Mouse (Mus musculus): ENCODE data around the gene Syde1. TPM values are rescaled to one million over a fixed set of nuclear protein-coding genes. Genes with fewer than 3 reads are reported as not detected.

Syde1 gene
- polyA plus RNA-seq, 1 experiment from 2014 or later: 12.2 TPM

- Histone ChIP-seq H3K27me3 (ENCODE audit: insufficient read depth, poor library complexity, severe bottlenecking) (no peaks in the 10 kb centered on the region), H3K27ac (no peak overlapping the region), H3K36me3 (peaks cover 47% of the 10 kb centered on the region), H3K9me3 (no peaks in the 10 kb centered on the region), H3K4me3 (no peak overlapping the region), H3K4me1 (replicated peaks) (peaks cover 19% of the 10 kb centered on the region)
- no peak for DNase-seq (ENCODE audit: low spot score)
- WGBS: 90% methylated on average over 8 of the region's 8 CpGs
These were observed 1.9 kb downstream of the Syde1 start for GRCm38 (mm10) chr10:78589901-78590300.

- Histone ChIP-seq H3K27ac (no peak overlapping the region), H3K9me3 (no peaks in the 10 kb centered on the region), H3K4me1 (replicated peaks) (peaks cover 19% of the 10 kb centered on the region), H3K36me3 (peaks cover 54% of the 10 kb centered on the region), H3K27me3 (ENCODE audit: insufficient read depth, poor library complexity, severe bottlenecking) (no peaks in the 10 kb centered on the region), H3K4me3 (no peak overlapping the region)
- no peak for DNase-seq (ENCODE audit: low spot score)
- 92% methylated on average over 18 of the region's 18 CpGs for WGBS
These were observed 2.5 kb downstream of the Syde1 start for GRCm38 (mm10) chr10:78589291-78589690.

DNA sequence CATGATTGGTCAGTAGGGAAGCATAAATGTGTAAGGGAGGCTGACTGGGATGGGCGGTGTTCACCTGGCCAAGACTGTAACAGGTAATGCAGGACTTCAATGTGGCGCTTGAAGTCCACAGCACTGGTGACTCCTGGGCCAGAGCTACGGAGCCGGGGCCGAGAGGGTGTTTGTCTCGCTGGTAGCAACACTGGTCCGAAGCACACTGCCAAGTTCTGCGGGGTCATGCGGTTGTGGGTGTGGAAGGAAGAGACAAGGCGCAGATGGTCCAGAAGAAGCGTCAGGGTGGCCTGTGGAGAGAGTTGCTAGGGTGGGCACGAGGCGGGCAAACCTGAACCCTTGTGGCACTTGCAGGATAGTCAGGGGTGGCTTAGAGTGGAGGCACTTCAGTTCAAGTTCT is 5.7 kb downstream of the Syde1 start:
- H3K36me3 ChIP-seq: peaks cover 75% of the 10 kb centered on the region
- H3K27me3 ChIP-seq (ENCODE audit: insufficient read depth, poor library complexity, severe bottlenecking): no peaks in the 10 kb centered on the region
- WGBS: 95% methylated on average over 13 of the region's 13 CpGs
- H3K9me3 ChIP-seq: no peaks in the 10 kb centered on the region
- peaks cover 12% of the 10 kb centered on the region for H3K4me1 ChIP-seq (replicated peaks)
- DNase-seq (ENCODE audit: low spot score): no peak
- no peak overlapping the region for H3K4me3 ChIP-seq
- no peak overlapping the region for H3K27ac ChIP-seq

GRCm38 (mm10) chr10:78585606-78586005 is 6.2 kb downstream of the Syde1 start:
- H3K27ac ChIP-seq: no peak overlapping the region
- DNase-seq (ENCODE audit: low spot score): no peak
- H3K4me3 ChIP-seq: no peak overlapping the region
- peaks cover 79% of the 10 kb centered on the region for H3K36me3 ChIP-seq
- H3K9me3 ChIP-seq: no peaks in the 10 kb centered on the region
- WGBS: 90% methylated on average over 22 of the region's 22 CpGs
- H3K27me3 ChIP-seq (ENCODE audit: insufficient read depth, poor library complexity, severe bottlenecking): no peaks in the 10 kb centered on the region
- peaks cover 8% of the 10 kb centered on the region for H3K4me1 ChIP-seq (replicated peaks)

- H3K27ac ChIP-seq: no peak overlapping the region
- H3K36me3 ChIP-seq: peaks cover 83% of the 10 kb centered on the region
- WGBS: 92% methylated on average over 1 of the region's 1 CpGs
- H3K4me1 ChIP-seq (replicated peaks): peaks cover 2% of the 10 kb centered on the region; the same call in 1 of the 2 replicates
- DNase-seq (ENCODE audit: low spot score): no peak
- H3K9me3 ChIP-seq: no peaks in the 10 kb centered on the region
- no peaks in the 10 kb centered on the region for H3K27me3 ChIP-seq (ENCODE audit: insufficient read depth, poor library complexity, severe bottlenecking)
- H3K4me3 ChIP-seq: no peak overlapping the region
These were observed 6.8 kb downstream of the Syde1 start for GRCm38 (mm10) chr10:78584996-78585395.

DNA sequence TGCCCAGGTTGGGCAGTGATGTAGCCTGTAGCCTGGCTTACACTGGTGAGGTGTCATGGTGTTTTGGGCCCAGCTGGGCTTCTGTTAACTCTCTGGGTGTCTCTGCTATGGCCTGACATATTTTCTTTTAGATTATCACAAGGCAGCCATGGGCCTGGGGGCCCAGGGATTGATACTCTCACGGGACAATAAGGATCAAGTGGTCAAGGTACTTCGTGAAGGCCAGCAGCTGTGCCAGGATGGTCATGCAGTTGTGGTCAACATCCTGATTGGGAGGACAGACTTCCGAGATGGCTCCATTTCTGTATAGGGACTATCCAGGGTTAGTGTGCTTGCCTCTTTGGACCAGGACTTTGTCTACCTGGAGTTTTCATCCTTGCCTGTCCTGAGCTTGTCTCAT is 7.8 kb downstream of the Syde1 start:
- H3K27ac ChIP-seq: no peak overlapping the region
- H3K36me3 ChIP-seq: peaks cover 83% of the 10 kb centered on the region
- no peaks in the 10 kb centered on the region for H3K27me3 ChIP-seq (ENCODE audit: insufficient read depth, poor library complexity, severe bottlenecking)
- 82% methylated on average over 3 of the region's 3 CpGs for WGBS
- no peak overlapping the region for H3K4me3 ChIP-seq
- H3K9me3 ChIP-seq: no peaks in the 10 kb centered on the region
- H3K4me1 ChIP-seq (replicated peaks): no peaks in the 10 kb centered on the region
- no peak for DNase-seq (ENCODE audit: low spot score)

- no peak overlapping the region for H3K27ac ChIP-seq
- 75% methylated on average over 9 of the region's 9 CpGs for WGBS
- no peak overlapping the region for H3K4me3 ChIP-seq
- H3K36me3 ChIP-seq: peaks cover 83% of the 10 kb centered on the region
- H3K4me1 ChIP-seq (replicated peaks): no peaks in the 10 kb centered on the region
- no peaks in the 10 kb centered on the region for H3K27me3 ChIP-seq (ENCODE audit: insufficient read depth, poor library complexity, severe bottlenecking)
- no peak for DNase-seq (ENCODE audit: low spot score)
- no peaks in the 10 kb centered on the region for H3K9me3 ChIP-seq
These were observed 8.4 kb downstream of the Syde1 start for GRCm38 (mm10) chr10:78583347-78583746.

GRCm38 (mm10) chr10:78581121-78581520 is 10.6 kb downstream of the Syde1 start:
- Histone ChIP-seq H3K4me3 (no peak overlapping the region), H3K27ac (no peak overlapping the region), H3K36me3 (peaks cover 80% of the 10 kb centered on the region), H3K27me3 (ENCODE audit: insufficient read depth, poor library complexity, severe bottlenecking) (no peaks in the 10 kb centered on the region), H3K9me3 (no peaks in the 10 kb centered on the region), H3K4me1 (replicated peaks) (no peaks in the 10 kb centered on the region)
- no peak for DNase-seq (ENCODE audit: low spot score)
- WGBS: 91% methylated on average over 7 of the region's 7 CpGs

GRCm38 (mm10) chr10:78578204-78578603 is 13.6 kb downstream of the Syde1 start:
- no peaks in the 10 kb centered on the region for H3K9me3 ChIP-seq
- H3K36me3 ChIP-seq: peaks cover 51% of the 10 kb centered on the region
- WGBS: 80% methylated on average over 3 of the region's 3 CpGs
- no peak overlapping the region for H3K27ac ChIP-seq
- H3K27me3 ChIP-seq (ENCODE audit: insufficient read depth, poor library complexity, severe bottlenecking): no peaks in the 10 kb centered on the region
- H3K4me1 ChIP-seq (replicated peaks): peaks cover 17% of the 10 kb centered on the region
- H3K4me3 ChIP-seq: no peak overlapping the region
- no peak for DNase-seq (ENCODE audit: low spot score)

DNA sequence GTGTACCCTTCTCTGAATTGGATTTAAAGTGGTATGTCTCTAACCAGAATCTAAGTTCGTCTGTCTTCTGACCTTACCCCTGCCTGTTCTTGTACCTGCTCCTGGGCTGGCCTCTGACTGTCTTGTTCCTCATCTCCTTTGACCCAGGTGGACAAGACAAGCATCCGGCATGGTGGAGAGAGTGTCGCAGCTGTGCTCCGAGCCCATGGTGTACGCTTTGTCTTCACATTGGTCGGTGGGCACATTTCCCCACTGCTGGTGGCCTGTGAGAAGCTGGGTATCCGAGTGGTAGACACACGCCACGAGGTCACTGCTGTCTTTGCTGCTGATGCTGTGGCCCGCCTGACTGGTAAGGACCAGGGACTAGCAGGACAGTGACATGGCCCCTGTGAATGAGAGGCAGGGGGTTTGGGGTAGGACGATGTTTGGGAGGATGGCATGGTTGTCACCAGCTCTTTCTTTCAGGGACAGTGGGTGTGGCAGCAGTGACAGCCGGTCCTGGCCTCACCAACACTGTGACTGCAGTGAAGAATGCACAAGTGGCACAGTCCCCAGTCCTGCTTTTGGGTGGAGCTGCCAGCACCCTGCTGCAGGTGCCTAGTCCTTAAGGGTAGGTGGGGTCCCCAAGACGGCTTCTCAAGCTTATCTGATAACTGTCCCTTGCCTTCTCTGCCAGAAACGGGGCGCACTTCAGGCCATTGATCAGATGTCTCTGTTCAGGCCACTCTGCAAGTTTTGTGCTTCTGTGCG is 15.2 kb downstream of the Syde1 start:
- no peak overlapping the region for H3K4me3 ChIP-seq
- peaks cover 45% of the 10 kb centered on the region for H3K36me3 ChIP-seq
- no peak overlapping the region for H3K27ac ChIP-seq
- H3K9me3 ChIP-seq: no peaks in the 10 kb centered on the region
- no peaks in the 10 kb centered on the region for H3K27me3 ChIP-seq (ENCODE audit: insufficient read depth, poor library complexity, severe bottlenecking)
- WGBS: 92% methylated on average over 16 of the region's 16 CpGs
- no peak for DNase-seq (ENCODE audit: low spot score)
- peaks cover 17% of the 10 kb centered on the region for H3K4me1 ChIP-seq (replicated peaks)

DNA sequence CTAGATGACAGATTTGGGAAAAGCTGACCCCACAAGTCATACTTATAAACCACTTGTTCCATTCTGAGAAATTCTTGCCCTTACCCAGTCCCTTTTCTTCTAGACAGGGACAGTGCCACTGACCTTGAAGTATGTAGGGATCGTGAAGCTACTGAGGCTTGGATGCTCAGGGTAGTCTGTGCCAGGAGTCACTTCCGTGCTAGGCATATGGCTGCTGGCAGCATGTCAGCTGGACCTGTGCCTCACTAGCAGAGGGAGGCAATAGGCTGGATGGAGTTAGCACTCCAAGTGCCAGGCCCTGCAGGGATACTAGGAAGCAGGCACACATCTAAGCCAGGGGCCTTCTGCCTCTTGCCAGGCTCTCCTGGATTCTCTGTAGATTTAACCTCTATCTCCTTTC is 16.1 kb downstream of the Syde1 start:
- DNase-seq (ENCODE audit: low spot score): no peak
- Histone ChIP-seq H3K36me3 (peaks cover 36% of the 10 kb centered on the region), H3K27ac (no peak overlapping the region), H3K9me3 (no peaks in the 10 kb centered on the region), H3K4me1 (replicated peaks) (peaks cover 17% of the 10 kb centered on the region), H3K27me3 (ENCODE audit: insufficient read depth, poor library complexity, severe bottlenecking) (no peaks in the 10 kb centered on the region), H3K4me3 (peak overlapping the region; percentile 74; the same call in 1 of the 2 replicates)
- WGBS: 90% methylated on average over 2 of the region's 2 CpGs

- H3K4me1 ChIP-seq (replicated peaks): peaks cover 17% of the 10 kb centered on the region
- no peak for DNase-seq (ENCODE audit: low spot score)
- no peaks in the 10 kb centered on the region for H3K27me3 ChIP-seq (ENCODE audit: insufficient read depth, poor library complexity, severe bottlenecking)
- H3K4me3 ChIP-seq: peak overlapping the region; percentile 74
- H3K9me3 ChIP-seq: no peaks in the 10 kb centered on the region
- H3K36me3 ChIP-seq: peaks cover 31% of the 10 kb centered on the region
- 18% methylated on average over 13 of the region's 13 CpGs for WGBS
- H3K27ac ChIP-seq: peak overlapping the region; percentile 93
These were observed 16.6 kb downstream of the Syde1 start for GRCm38 (mm10) chr10:78575105-78575632.

DNA sequence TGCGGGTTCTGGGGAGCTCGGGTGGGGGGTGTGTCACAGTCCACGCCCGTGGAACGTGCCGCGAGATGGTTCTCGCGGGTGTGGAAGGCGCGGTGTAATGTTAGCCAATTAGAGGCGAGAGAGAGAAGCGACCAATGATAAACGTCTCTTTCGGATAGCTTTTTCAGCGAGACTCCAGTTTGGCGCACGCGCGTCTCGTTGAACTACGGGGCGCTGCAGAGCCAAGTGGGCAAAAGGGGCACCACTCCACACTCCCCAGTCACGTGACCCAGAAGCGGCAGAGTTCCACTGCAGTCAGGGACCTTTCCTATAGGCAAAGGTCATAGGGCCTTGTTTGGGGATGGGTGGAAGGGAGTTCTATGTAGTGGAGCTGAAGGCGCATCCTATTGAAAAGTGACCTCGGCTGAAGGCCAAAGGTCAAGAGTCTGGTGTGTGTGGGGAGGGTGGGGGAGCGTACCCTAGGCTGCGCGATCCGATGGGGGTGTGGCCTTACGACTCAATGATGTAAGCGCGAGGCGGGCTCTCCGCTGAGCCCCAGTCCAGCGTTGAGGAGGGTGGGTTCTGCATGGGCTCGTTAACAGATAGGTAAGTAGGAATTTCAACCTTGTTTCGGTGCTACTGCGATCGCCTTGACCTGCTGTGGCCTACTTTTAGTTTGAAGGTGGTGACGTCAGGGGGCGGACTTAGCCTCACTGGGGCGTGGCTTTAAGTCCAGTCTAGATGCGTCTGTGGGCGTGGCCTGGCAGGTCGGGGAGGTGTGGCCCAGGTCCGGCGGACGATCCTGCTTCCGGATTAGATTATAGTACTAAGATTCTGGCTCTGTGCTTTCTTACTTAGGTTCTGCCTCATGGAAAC is 17.3 kb downstream of the Syde1 start, which contains the start of gene Ilvbl:
Gene Ilvbl (plus strand): TSS at position 97 of the 855 bp plus-strand sequence.
- peak within 1 kb of the TSS; percentile 74 for H3K4me3 ChIP-seq
- H3K27me3 ChIP-seq (ENCODE audit: insufficient read depth, poor library complexity, severe bottlenecking): no peaks in the 10 kb centered on the region
- H3K4me1 ChIP-seq (replicated peaks): peaks cover 17% of the 10 kb centered on the region
- WGBS: under 1% methylated on average over 51 of the region's 51 CpGs
- no peaks in the 10 kb centered on the region for H3K9me3 ChIP-seq
- peak within 1 kb of the TSS; percentile 93 for H3K27ac ChIP-seq
- H3K36me3 ChIP-seq: peaks cover 26% of the 10 kb centered on the region
- DNase-seq (ENCODE audit: low spot score): peak; percentile 94
